Mouse (Mus musculus) granulocyte monocyte progenitor cell, adult 5-6 weeks (primary cell): ENCODE results near the gene Rabif. TPM values are rescaled to one million over a fixed set of nuclear protein-coding genes. Genes with fewer than 3 reads are reported as not detected.
A peak's percentile ranks its signal among the peaks of the same experiment; 100 is the strongest.
"Not testable (repeated sequence)": the region's sequence is repeated elsewhere in the genome, so short reads cannot be mapped to it uniquely, and the experiment has no call there.

ENCODE experiments used
- ATAC-seq: replicated peaks from 2 replicates; pipeline ENCODE4 v1.8.0; 2016; ENCODE audit warnings: mild to moderate bottlenecking, moderate TSS enrichment, inconsistent platforms; ENCODE audit not compliant: poor library complexity, severe bottlenecking
- total RNA-seq, 2 experiments: library from RNA; stranded (forward) in 1 of 2; stranded (reverse) in 1 of 2; fragments of 200-712, 200-1000 nt in 1 of 2; fragments of >200 nt in 1 of 2; fragmentation: Nextera tagmentation in 1 of 2; gene quantifications; 2 replicates each; pipeline ENCODE4 v1.2.3; 2014 to 2017

Rabif gene
- total RNA-seq (2014; fragmentation: Nextera tagmentation), result 14.1 and 18.1 TPM in 2 replicates
- total RNA-seq (2017), result 13.3 and 15.0 TPM in 2 replicates

DNA sequence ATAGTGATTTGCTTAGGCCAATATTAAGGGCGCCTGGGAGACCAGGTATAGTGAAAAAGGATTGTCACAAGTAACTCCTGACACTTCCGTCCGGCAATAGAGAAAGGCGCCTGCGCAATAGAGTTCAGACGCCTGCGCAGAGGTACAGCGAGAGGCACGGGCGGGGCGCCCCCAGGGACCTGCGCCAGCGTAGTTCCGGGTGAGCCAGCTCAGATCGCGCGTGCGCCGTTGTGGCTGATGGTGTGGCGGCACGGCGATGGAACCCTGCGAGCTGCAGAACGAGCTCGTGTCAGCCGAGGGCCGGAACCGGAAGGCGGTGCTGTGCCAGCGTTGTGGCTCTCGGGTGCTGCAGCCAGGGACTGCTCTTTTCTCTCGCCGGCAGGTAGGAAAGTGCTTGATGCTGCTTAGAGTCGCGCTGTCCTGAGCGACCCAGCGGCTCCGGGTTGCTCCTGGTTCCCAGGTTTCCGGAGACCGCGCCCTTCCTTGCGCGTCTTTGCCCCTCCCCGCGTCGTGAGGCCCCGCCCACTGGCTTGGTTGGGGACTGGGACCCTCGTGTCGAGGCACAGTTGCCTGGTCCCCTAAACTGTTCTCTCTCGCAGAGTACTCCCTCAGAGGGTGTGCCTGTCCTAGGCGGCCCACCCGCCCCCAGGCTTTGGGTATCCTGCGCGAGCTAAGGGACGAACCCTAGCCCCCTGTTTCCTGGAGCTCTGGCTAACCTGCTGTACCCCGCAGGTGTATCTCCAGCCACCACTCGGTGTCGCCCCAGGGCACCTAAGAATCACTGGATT, at the start of gene Rabif:
Gene Rabif (plus strand): TSS at position 221 of the 788 bp plus-strand sequence.
- peak; percentile 98 for ATAC-seq

DNA sequence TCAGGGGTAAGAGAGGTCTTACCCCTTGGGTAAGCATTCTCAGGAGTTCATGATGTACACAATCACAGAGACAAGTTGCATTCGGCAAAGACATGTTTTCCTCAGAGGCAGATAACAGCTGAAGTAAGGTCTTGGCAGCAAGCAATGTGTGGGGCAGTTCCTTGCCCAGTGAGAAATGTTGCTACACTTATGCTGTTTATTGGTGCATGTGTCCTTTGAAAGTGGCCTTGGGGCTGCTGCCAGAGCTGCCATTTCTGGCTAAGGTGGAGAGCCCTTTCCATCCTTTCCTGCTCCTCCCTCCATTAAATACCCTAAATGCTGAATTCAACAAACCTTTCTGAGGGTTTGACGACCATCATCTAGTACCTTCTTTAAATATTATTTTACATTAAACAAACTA, 49.0 kb upstream of the Rabif start:
- no peak for ATAC-seq

DNA sequence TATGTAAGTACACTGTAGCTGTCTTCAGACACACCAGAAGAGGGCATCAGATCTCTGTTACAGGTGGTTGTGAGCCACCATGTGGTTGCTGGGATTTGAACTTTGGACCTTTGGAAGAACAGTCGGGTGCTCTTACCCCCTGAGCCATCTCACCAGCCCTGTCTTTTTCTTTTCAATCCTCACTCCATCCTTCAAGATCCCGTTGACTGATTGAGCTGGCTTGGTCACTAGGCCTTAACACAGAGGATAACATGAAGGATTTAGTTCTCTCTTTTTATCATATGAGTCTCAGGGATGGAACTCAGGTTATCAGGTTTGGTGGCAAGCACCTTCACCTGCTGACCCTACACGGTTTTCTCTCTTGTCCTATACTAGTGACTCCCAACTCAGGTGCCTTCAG, 45.9 kb upstream of the Rabif start:
- not testable (repeated sequence) for ATAC-seq

DNA sequence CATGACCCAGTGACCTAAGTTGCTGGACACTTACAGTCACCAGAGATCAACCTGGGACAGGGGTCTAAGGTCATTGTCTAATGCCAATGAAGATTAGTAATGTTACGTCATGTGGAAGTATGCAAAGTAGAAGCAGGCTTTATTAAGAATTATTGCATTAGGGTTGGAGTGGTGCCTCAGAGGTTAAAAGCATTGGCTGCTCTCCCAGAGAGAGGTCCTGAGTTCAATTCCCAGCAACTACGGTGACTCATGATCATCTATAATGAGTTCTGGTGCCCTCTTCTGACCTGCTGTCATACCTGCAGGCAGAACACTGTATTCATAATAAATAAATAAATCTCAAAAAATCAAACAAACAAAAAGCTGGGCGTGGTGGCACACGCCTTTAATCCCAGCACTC, 44.2 kb upstream of the Rabif start:
- ATAC-seq, result no peak

DNA sequence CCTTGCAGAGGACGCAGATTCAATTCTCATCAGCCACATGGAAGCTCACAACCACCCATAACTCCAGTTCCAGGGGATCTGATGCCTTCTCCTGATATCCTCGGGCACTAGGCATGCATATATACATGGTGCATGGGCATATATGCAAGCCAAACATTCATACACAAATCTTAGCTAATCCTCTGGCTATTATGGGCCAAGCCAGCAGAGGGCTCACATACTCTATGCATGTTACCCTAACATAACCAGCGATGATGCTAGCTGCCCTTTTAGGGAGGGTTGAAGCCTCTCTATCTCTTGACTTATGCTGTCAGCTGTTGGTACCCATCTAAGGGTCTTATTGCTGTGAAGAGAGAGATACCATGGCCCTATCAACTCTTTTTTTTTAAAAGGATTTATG, 43.5 kb upstream of the Rabif start:
- ATAC-seq, result peak; percentile 53

DNA sequence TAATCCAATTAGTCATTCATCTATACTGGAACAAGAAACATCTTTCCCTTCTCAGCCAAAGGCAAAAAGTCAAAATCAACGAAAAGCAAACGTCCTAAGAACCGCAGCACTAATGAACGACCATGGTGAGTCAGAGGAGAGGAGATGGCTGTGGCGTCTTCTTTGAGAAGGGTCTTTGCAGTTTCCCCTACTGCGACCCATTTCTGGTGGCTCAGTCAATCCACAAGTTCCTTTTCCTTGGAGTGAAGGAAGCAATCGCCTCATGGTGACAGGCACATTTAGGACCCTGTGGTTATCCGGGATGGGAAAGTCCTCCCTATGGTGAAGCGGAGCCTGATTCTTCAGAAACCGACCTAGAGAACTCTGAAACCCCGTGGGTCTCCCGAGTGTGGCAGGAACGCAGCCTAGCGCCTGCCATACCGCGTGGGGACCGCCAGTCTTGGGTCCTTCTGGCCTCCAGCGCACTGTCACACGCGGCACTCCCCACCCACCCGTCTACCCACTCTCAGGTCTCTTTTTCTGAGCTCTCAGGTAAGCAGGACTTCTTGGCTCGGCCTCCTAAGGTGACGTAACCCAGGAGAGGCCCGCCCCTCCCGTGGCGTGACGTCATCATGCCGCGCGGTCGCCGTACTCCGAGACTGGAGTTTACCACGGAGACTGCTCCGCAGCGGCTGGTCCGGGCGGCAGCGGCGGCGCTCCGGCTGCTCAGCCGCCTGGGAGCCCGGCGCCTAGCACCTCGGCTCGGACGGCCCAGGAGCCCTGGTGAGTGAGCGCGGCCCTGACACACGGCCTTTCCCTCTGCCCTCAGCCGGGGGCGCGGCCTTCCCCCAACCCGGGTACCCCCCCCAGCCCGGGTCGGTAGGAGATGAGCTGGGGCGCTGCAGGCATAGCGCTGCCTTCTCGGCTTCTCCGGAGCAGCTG, 39.3 kb upstream of the Rabif start, which contains the start of gene Klhl12:
Gene Klhl12 (plus strand): TSS at position 628 of the 921 bp plus-strand sequence.
- ATAC-seq, result peak; percentile 75

DNA sequence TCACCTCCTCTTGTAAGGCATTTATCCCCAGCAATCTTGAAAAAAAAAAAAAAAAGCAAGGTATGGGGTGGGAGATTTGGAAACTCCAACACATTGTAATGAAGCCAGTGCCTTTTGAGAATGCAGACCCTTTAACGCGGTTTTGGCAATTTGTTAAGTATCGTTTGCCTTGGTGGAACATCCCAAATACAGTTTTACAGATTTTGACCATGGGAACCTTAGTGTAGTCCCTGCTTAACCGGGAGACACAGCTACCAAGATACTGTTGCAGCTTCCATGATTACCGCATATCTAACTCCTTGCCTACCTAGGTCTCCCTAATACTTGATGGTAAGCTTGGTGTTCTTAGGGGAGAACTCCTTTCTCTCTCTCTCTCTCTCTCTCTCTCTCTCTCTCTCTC, 38.4 kb upstream of the Rabif start:
- no peak for ATAC-seq

DNA sequence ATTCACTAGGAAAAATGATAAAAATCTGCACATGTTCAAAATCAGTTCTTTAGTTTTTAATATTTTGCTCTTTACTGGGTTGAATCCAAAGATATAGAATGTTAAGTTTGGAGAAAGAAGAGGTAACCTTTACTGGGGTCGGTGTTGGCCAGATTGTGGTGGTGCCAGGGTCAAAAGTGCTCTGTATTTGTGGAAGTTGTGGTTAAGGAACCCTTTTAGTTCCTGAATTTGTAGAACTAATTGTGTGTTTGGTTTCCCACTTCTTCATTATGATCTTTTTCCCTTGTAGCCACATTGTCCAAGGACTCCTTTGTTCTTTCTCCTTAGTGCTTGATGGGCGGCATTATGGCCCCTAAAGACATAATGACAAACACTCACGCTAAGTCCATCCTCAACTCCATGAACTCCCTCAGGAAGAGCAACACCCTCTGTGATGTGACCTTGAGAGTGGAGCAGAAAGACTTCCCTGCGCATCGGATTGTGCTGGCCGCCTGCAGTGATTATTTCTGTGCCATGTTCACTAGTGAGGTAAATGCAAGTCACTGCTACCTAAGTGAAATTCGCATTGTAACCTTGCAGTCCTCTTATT, 36.2 kb upstream of the Rabif start:
- peak; percentile 72 for ATAC-seq

DNA sequence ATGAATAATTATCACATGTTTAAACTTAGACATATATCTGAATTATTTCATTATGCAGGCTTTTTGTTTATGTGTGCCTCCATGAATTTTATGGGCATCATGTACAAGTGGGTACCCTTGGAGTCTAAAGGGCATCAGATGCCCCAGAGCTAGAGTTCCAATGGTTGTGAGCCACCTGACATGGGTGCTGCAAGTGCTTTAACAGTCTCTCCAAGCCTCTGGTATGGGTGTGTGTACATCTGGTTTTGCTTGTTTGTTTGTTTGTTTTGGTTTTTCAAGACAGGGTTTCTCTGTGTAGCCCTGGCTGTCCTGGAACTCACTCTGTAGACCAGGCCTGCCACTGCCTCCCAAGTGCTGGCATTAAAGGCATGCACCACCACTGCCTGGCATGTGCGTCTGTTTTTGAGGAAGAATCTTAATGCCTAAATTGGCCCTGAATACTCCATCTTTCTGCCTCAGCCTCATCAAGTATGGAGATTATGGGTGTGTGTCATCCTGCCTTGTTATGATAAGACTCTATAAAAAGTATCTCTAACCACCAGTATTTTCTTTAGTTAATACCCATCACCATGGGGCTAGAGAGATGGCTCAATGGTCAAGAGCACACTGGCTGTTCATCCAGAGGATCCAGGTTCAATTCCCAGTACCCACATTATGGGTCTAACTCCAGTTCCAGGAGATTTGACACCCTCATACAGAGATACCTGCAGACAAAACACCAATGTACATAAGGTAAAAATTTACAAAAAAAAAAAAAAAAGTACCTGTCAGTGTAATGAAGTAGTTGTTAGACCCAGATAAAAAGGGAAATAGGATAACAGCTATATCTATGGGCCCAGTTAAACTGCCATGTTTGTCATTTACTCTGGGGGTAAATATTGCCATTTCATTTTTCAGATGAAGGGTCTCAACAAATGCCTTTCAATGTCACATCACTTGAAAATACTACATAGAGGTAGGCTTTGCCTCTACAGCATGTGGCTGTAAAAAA, 33.9 kb upstream of the Rabif start:
- ATAC-seq, result no peak

DNA sequence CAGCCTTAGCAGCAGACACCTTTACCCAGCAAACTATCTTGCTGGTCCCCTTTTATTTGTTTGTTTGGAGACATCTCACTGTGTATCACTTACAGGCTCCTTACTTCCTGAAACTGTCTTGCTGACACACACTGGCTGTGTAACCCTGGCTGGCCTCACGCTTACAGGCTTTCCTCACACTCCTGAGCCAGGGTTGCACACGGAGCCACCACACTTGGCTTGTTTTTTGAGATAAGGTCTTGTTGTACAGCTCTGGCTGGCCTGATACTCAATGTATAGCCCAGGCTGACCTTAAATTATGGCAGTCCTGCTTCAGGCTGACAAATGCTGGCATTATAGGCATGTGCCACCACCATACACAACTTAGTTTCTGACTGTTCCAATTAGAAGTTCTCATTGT, 9.8 kb upstream of the Rabif start:
- ATAC-seq, result no peak

DNA sequence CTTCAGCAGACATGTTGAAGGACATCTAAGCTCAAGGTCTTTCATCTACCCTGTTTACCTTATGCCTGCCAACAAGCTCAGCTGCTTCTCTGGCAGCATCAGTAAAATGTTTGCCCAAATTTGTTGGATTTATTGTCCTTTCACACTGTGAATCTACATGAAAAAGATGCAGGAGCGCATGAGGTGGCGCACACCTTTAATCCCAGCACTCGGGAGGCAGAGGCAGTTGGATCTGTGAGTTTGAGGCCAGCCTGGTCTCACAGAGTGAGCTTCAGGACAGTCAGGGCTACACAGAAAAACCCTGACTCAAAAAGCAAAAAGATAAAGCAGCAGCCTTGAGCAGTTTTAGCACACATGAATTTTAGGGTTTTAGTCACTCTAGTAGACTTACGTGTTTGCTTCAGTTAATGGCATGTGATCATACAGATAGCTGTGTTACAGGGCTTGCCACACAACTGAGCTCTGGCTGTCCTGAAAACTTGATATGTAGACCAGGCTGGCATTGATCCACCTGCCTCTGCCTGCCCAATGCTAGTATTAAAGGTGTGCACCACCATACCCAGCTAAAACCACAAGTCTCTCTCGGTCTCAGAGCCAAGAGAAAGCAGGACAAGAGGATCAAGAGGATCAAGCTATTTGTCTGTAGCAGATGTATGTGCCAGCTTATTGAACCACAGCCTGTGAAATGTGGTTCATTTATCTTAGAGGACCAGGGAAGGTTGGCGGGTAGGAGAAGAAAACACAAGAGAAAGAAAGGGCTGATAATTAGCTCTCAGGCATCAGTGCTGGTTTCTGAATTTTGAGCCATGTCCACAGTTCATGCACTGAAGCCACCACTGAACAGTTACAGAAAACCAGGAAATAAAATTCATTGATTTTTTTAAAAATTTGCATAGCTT, 3.3 kb upstream of the Rabif start:
- ATAC-seq, result no peak

DNA sequence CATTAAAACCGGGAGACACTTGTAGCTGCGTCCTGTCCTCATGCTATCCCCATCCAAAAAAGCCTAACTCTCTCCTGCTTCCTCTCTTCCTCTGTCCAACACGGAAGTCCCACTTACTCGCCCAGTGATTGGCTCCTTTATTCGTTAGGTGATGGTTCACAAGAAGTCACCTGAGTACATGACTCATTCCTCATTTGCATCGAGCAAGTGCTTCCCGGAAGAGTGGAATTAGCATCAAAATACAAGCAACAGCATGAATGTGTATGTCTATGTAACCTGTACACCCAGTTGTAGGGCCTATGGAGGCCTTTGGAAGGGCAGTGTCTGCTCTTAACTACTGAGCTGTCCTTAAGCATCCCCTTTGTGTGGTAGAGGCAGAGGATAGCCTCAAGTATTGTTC, 2.2 kb upstream of the Rabif start:
- ATAC-seq, result no peak

DNA sequence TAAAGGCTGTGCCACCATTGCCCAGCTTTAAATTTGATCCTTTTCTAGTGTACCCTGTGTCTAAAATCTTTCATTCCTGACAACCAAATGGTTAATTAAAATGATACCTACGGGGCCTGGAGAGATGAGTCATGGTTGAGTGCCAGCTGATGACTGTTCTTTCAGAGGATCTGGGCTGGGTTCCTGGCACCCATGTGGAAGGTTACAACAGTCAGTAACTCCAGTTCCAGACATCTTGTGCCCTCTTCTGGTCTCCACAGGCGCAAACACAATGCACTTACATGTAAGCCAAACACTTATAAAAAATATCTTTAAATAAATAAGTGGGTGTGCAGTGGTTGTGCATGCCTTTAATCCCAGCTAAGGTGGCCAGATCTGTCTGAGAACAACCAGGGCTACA, 952 bp upstream of the Rabif start:
- no peak for ATAC-seq

DNA sequence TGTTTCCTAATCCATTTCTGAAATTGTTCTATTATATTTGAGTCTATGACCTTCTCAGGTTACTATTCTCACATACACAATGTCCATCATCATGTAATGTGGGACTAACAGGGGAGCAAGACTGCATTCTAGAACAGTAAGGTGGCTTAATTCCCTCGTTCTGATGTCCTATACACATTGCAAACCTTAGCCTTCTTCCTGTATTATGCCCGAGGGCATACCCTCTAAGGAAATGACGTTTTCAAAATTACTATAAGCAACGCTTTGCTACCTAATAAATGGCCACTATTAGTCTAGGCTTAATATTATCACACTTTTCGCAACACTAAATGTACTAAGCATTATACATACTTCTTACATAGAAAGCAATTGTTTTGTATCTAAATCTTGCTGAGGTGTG, 492 bp upstream of the Rabif start:
- ATAC-seq, result no peak; the same call in 1 of the 2 replicates

DNA sequence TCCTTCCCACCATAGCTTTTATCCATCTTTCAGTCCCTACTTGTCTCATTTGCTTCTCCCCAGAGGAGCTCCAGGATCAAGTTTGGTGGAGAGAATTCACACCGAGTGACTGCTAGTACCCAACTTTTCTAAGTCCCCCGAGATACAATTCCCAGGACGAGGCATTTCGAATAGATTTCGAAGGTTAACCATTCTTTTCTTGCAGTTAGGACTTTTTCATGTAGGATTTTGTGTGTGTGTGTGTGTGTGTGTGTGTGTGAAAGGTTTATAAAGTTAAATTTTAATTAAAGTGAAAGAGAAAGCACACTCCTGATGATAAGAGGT, 730 bp downstream of the Rabif start:
- ATAC-seq, result no peak

DNA sequence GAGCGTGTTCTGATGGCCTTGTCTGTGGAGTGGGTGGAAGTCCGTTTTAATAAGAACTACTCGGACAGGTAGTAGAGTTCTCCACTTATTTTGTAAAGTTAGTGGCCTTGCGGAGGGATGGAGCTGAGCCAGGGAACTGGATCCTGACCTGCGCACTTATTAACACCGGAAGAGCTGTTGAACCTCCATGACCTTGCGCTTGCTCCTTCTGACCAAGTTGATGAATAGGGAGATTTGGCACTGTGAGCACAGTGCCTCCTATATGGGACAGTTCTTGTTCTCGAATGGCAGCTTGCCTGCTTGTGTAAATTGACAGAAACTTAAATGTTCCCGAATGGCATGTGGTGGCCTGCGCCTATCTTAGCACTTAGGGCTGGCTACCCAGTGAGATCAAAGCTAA, 1.5 kb downstream of the Rabif start:
- no peak for ATAC-seq

DNA sequence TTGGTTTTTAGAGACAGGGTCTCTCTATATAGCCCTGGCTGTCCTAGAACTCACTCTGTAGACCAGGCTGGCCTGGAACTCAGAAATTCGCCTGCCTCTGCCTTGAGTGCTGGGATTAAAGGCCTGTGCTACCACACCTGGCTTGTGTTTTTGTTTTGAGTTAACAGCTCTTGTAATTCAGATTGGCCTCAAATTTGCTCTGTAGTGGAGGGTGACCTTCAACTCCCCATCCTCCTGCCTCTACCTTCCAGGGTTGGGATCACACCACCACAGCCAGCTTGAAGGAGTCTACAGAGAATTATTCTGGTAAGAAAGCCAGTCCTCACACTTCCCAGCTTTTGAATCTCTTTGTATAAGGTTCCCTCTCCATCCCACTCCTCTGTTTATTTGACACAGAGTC, 6.5 kb downstream of the Rabif start:
- ATAC-seq, result no peak

DNA sequence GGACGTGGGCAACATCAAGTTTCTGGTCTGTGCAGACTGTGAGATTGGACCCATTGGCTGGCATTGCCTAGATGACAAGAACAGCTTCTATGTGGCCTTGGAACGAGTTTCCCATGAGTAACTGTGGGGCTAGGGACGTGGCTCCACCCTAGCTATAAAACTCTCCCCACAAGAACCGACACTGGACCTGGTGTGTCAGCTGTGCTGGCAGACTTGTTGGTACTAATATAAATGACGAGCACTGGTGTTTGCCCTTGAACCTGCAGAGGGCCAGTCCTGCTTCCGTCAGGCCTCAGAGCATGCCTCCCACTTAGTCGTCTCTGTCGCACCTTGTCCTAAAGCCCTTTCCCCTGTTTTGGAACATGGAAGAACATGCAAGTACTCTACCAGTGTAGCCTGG, 11.8 kb downstream of the Rabif start:
- ATAC-seq, result no peak

DNA sequence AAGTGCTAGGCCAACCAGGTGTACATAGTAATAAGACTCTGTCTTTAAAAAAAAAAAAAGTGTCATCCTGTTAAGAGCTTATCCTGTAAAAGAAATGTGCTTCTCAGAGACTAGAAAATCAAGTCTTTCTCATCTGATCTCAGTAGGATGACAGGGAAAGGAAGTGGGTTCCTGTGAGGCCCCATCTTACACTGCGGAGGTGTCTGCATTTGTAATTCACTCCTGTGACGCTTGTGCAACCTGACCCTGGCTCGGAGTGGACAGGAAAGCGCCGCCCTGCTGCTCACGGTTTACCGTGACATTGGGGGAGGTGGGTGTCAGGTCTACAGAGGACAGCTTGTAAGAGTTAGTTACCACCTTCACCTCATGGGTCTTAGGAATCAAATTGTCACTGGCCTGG, 15.6 kb downstream of the Rabif start:
- ATAC-seq, result peak; percentile 74
